Mouse (Mus musculus) midbrain, embryonic 16.5 days (tissue): ENCODE measurements around the gene Pbld1. TPM values are rescaled to one million over a fixed set of nuclear protein-coding genes. Genes with fewer than 3 reads are reported as not detected.

Source experiments
- ATAC-seq: fragments of 200-750 bp; cut with Nextera tagmentation; 2 replicates; pipeline ENCODE4 v1.8.0; 2017; ENCODE audit warnings: moderate TSS enrichment
- H3K27ac ChIP-seq: fragments of 300-500 bp; sonication (generic); 2 replicates; pipeline ENCODE4 v1.5.1; 2014; ENCODE audit warnings: mild to moderate bottlenecking, low read length, mixed read lengths
- H3K27me3 ChIP-seq: fragments of 300-500 bp; sonication (generic); 2 replicates; pipeline ENCODE4 v1.6.1; 2014; ENCODE audit warnings: low read depth, low read length, mixed read lengths; ENCODE audit not compliant: control insufficient read depth, insufficient read depth
- H3K36me3 ChIP-seq: fragments of 300-500 bp; sonication (generic); 2 replicates; pipeline ENCODE4 v1.6.1; 2014; ENCODE audit warnings: mild to moderate bottlenecking, low read length, moderate library complexity, mixed read lengths; ENCODE audit not compliant: control insufficient read depth, insufficient read depth
- H3K4me1 ChIP-seq: fragments of 300-500 bp; sonication (generic); 2 replicates; pipeline ENCODE4 v1.6.1; 2014; ENCODE audit warnings: mild to moderate bottlenecking, low read length, mixed read lengths; ENCODE audit not compliant: control insufficient read depth, insufficient read depth
- H3K4me2 ChIP-seq: fragments of 300-500 bp; sonication (generic); 2 replicates; pipeline ENCODE4 v1.6.1; 2014; ENCODE audit warnings: mild to moderate bottlenecking, low read length, mixed read lengths
- H3K4me3 ChIP-seq: fragments of 300-500 bp; sonication (generic); 2 replicates; pipeline ENCODE4 v1.5.1; 2014; ENCODE audit warnings: low read depth, mild to moderate bottlenecking, low read length, moderate library complexity, mixed read lengths
- H3K9ac ChIP-seq: fragments of 300-500 bp; sonication (generic); 2 replicates; pipeline ENCODE4 v1.6.1; 2014; ENCODE audit warnings: low read depth, low read length, mixed read lengths
- H3K9me3 ChIP-seq: fragments of 300-500 bp; sonication (generic); replicated peaks from 2 replicates; pipeline ENCODE4 v1.6.1; 2014; ENCODE audit warnings: mild to moderate bottlenecking, low read length, mixed read lengths; ENCODE audit not compliant: control insufficient read depth, poor library complexity, severe bottlenecking
- WGBS: fragments of 180-500 bp; shearing (Covaris S2); extraction: QIAGEN DNeasy Blood & Tissue Kit; methylation state at CpG from one replicate; pipeline ENCODE4 v1.1.7; 2014; 5-methylcytosine and 5-hydroxymethylcytosine counted together
- polyA plus RNA-seq: library from polyadenylated mRNA; unstranded; fragments of >200 nt; fragmentation: Nextera tagmentation; extraction: Ambion mirVana; gene quantifications from 2 replicates; pipeline ENCODE4 v1.2.1, GENCODE M21; 2015

Gene Pbld1
- polyA plus RNA-seq, 1 experiment from 2014 or later = 0.50 TPM

DNA sequence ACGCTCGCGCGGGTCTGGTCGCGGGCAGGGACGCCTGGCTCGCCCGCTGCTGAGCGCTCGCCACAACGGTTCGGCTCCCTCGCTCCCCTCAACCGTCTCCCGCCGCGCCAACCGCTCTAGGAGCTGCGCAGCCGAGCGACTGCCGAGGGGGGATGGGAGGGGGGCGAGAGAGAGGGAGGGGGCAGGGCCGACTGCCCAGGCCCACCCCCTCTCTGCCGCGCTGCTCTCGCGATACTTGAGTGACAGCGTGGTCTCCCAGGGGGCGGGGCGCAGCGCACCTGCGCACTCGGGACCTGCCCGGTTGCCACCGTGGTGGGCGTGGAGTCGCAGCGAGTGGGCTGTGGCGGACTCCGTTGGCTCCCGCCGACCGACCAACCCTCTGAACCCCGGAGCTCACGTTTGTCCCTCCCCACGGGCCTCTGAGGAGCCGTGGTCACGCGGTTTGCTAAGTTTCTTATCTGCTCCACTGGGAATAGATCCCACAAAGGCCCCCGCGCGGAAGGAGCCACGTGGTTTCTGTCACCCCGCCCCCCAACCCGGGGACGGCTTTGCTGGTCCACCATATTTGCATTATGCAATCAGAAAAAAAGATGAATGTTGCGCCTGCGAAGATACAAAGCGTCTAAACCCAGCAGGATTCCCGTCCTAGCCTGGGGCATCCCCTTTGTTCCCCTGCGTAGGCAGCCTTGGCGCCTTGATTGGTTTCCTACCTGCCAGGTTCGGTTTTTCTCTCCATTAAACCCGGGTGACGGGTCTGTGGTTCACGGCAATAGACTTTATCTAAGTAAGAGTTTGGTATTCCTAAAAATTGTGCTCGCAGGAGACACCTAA, 36.0 kb upstream of the Pbld1 start, which contains the start of the genes Hnrnph3 and Pbld2:
Hnrnph3 (minus strand) TSS at position 469 of the 831 bp plus-strand sequence.
Pbld2 (plus strand) TSS at position 567 of the 831 bp plus-strand sequence.
- Histone ChIP-seq H3K27me3 (no peaks in the 10 kb centered on the region), H3K4me2 (peak within 1 kb of the TSS; percentile 74), H3K36me3 (no peaks in the 10 kb centered on the region), H3K4me3 (peak within 1 kb of the TSS; percentile 96), H3K9ac (peak within 1 kb of the TSS; percentile 98), H3K4me1 (peaks cover 58% of the 10 kb centered on the region), H3K9me3 (no peaks in the 10 kb centered on the region), H3K27ac (peak within 1 kb of the TSS; percentile 100)
- peak; percentile 93 for ATAC-seq
- under 1% methylated on average over 64 of the region's 69 CpGs for WGBS

DNA sequence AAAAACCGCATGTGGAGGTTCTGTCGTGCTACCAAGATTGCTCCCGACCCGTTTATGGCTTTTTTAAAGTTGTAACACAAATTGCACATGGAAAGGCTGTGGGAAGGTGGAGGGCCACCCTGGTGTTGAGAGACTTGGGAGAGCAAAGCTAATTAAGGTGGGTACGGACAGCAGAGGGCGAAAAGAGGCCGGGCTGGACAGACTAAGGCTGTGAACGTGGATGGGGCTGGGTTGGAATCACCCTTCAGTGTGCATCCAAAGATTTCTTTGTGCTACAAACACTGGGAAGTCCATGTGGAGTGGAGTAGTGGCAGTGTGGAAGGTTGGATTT, 35.4 kb upstream of the Pbld1 start:
- Histone ChIP-seq H3K4me1 (peaks cover 56% of the 10 kb centered on the region), H3K36me3 (no peaks in the 10 kb centered on the region), H3K4me2 (peak overlapping the region; percentile 74), H3K27ac (peak overlapping the region; percentile 100), H3K9me3 (no peaks in the 10 kb centered on the region), H3K4me3 (peak overlapping the region; percentile 96), H3K27me3 (no peaks in the 10 kb centered on the region), H3K9ac (peak overlapping the region; percentile 78)
- 0% methylated on average over 8 of the region's 8 CpGs for WGBS
- peak; percentile 61 for ATAC-seq

DNA sequence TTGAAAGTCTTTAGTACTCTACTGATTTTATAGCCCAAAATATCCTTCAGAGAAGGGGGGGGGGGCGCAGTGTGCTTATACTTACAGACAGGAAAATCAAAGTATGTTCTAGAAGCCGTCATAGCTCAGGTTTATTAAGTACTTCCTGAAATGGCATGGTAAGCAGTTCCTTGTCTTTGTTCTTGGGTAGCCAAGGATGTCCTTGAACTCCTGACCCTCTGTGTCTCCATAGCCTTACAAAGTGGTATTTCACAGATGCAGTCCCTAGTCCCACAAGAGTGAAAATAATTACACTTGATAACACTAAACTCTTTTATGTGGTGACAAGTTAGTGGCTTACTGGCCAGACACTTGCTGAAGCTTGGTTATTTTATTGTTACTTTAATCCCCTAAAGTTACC, 34.9 kb upstream of the Pbld1 start:
- no peaks in the 10 kb centered on the region for H3K9me3 ChIP-seq
- ATAC-seq = no peak
- peak overlapping the region; percentile 96 for H3K4me3 ChIP-seq
- peak overlapping the region; percentile 100 for H3K27ac ChIP-seq
- H3K4me2 ChIP-seq = peak overlapping the region; percentile 74
- 22% methylated on average over 2 of the region's 2 CpGs for WGBS
- peak overlapping the region; percentile 78 for H3K9ac ChIP-seq
- peaks cover 53% of the 10 kb centered on the region for H3K4me1 ChIP-seq
- H3K27me3 ChIP-seq = no peaks in the 10 kb centered on the region
- no peaks in the 10 kb centered on the region for H3K36me3 ChIP-seq

DNA sequence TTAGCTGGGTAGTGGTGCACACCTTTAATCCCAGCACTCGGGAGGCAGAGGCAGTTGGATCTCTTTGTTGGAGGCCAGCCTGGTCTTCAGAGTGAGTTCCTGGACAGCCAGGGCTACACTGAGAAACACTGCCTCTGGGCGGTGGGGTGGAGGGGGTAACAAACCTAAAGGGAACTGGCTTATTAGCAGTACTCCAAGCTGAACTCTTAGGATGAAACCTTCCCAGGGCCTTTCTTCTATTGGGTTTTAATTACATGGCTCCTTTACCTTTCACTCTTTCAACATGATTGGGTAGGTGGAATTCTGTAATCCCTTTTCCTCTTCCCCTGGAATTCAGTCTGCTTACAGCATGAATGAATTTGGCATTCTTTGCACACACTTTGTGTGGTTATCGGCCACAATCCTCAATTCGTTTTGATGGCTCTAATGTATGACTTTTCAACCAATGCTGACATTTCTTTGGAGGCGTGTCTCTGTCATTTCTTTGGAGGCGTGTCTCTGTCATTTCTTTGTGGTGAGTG, 34.4 kb upstream of the Pbld1 start:
- Histone ChIP-seq H3K9ac (peak overlapping the region; percentile 7; the same call in 1 of the 2 replicates), H3K27ac (peak overlapping the region; percentile 100), H3K4me2 (peak overlapping the region; percentile 74), H3K4me3 (peak overlapping the region; percentile 96), H3K9me3 (no peaks in the 10 kb centered on the region), H3K27me3 (no peaks in the 10 kb centered on the region), H3K36me3 (no peaks in the 10 kb centered on the region), H3K4me1 (peaks cover 47% of the 10 kb centered on the region)
- WGBS = 7% methylated on average over 6 of the region's 6 CpGs
- ATAC-seq = no peak

DNA sequence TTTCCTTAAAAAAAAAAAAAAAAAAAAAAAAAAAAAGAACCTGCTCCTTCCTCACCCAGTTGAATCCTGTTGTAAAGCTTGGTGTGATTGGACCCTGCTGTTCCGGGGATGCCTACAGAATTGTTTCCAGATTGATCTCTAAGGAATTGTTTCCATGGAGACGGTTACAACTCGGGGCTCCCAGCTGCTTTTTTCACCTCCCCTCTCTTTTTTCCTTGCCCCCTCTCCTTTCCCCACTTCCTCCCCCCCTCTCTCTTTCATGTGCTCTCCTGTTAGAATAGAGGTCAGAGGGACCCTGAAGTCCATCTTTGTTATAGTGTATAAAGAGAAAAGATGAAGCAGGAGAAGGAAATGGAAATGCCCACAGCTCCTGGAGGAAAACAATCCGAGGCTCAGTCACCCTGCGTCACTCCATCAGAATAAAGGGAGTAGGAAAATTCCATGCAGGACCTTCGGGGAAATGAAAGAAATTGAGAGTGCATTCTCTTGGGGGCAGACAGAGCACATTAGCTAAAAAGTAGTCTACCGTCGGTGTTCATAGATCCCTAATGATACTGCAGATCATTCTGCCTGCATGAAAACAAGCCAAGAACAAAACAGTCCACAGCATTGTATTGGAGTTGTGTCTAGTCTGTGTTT, 33.7 kb upstream of the Pbld1 start:
- 5% methylated on average over 8 of the region's 8 CpGs for WGBS
- Histone ChIP-seq H3K4me3 (peak overlapping the region; percentile 7; the same call in 1 of the 2 replicates), H3K27ac (peak overlapping the region; percentile 100), H3K4me1 (peaks cover 41% of the 10 kb centered on the region), H3K4me2 (peak overlapping the region; percentile 74), H3K9me3 (no peaks in the 10 kb centered on the region), H3K27me3 (no peaks in the 10 kb centered on the region), H3K9ac (peak overlapping the region; percentile 13; the same call in 1 of the 2 replicates), H3K36me3 (no peaks in the 10 kb centered on the region)
- no peak for ATAC-seq

DNA sequence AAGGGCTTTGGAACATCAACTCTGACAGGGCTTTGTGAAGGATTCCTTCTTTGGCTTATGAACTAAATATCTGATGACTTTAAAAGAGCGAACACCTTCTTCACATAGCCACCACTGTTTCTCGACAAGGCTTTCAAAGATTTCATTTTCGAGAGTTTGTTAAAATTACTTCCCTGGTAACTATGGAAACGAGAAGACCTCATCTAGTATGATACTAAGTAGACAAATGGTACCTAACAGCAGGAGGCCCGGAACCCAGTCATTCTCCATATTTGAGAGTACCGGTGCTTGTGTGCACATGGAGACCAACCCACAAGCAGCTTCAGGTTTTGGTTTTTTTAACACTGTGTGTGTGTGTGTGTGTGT, 33.2 kb upstream of the Pbld1 start:
- H3K27ac ChIP-seq = peak overlapping the region; percentile 100
- no peak overlapping the region; the same call in 1 of the 2 replicates for H3K4me3 ChIP-seq
- no peak overlapping the region for H3K9ac ChIP-seq

DNA sequence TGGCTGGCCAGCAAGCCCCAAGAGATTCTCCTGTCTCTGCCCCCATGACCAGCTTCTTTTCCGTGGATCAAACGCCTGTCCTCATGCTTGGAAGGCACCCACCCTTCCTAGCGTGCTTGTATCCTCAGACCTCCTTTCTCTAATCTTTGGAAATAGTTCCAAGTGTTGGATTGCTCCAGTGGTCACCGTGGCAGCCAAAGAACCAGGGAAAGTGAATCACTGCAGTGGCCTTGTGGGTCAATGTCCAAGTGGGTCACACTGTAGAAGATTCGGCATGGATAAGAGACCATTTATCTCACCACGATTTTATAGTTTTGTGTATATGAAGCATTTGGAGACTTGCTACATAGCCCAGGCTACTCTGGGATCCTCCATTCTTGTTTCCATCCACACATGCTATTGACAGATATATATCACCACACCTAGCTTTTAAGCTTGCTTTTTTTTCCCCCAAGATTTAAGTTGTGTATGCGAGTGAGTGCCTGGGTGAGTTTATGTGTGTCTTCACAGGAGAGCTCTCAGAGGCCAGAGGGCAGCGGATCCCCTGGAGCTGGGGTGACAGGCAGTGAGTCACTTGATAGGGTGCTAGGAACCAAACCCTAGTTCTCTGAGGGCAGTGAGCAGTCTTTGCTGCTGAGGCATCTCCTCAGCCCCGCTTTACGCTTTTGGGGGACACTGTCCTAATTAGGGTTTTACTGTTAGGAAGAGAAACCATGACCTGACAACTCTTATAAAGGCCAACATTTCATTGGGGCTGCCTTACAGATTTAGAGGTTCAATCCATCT, 32.4 kb upstream of the Pbld1 start:
- no peak overlapping the region for H3K4me2 ChIP-seq

More for the DNA sequence above, 33.2 kb upstream of the Pbld1 start:
- H3K36me3 ChIP-seq = no peaks in the 10 kb centered on the region
- peaks cover 37% of the 10 kb centered on the region for H3K4me1 ChIP-seq
- H3K27me3 ChIP-seq = no peaks in the 10 kb centered on the region
- H3K9me3 ChIP-seq = no peaks in the 10 kb centered on the region
- no peak for ATAC-seq
- 19% methylated on average over 6 of the region's 6 CpGs for WGBS
- peak overlapping the region; percentile 74 for H3K4me2 ChIP-seq

DNA sequence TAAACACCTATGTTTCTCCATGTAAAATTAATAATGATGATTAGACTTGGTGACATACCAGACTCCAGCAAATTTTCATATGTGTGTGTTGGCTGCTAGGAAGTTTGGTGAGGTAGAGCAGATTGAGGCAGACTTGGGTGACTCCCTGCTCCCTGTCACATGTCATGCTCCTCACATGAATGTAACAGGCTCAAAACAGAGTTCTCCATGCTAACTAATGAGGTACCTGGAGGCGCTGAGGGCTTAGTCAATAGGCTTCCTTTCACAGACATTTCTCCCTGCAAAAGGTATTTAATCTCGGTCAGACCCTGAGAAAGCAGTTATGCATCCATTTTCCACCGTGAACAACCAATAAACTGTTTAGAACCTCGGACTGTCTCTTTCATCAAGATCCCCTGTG, 31.6 kb upstream of the Pbld1 start:
- H3K27me3 ChIP-seq = no peaks in the 10 kb centered on the region
- H3K27ac ChIP-seq = peak overlapping the region; percentile 42; the same call in 1 of the 2 replicates
- H3K4me3 ChIP-seq = no peak overlapping the region
- ATAC-seq = no peak
- H3K4me1 ChIP-seq = peaks cover 32% of the 10 kb centered on the region
- WGBS = 44% methylated on average over 4 of the region's 4 CpGs
- no peaks in the 10 kb centered on the region for H3K9me3 ChIP-seq
- no peak overlapping the region for H3K4me2 ChIP-seq
- no peaks in the 10 kb centered on the region for H3K36me3 ChIP-seq
- H3K9ac ChIP-seq = no peak overlapping the region

More for the DNA sequence above, 32.4 kb upstream of the Pbld1 start:
- WGBS = 86% methylated on average over 10 of the region's 10 CpGs
- Histone ChIP-seq H3K4me3 (no peak overlapping the region), H3K27ac (peak overlapping the region; percentile 100), H3K36me3 (no peaks in the 10 kb centered on the region), H3K9ac (no peak overlapping the region), H3K4me1 (peaks cover 32% of the 10 kb centered on the region), H3K27me3 (no peaks in the 10 kb centered on the region), H3K9me3 (no peaks in the 10 kb centered on the region)
- no peak for ATAC-seq
